Comparison of ENCODE assay signal across 8 mouse cellular contexts in the genomic region with DNA sequence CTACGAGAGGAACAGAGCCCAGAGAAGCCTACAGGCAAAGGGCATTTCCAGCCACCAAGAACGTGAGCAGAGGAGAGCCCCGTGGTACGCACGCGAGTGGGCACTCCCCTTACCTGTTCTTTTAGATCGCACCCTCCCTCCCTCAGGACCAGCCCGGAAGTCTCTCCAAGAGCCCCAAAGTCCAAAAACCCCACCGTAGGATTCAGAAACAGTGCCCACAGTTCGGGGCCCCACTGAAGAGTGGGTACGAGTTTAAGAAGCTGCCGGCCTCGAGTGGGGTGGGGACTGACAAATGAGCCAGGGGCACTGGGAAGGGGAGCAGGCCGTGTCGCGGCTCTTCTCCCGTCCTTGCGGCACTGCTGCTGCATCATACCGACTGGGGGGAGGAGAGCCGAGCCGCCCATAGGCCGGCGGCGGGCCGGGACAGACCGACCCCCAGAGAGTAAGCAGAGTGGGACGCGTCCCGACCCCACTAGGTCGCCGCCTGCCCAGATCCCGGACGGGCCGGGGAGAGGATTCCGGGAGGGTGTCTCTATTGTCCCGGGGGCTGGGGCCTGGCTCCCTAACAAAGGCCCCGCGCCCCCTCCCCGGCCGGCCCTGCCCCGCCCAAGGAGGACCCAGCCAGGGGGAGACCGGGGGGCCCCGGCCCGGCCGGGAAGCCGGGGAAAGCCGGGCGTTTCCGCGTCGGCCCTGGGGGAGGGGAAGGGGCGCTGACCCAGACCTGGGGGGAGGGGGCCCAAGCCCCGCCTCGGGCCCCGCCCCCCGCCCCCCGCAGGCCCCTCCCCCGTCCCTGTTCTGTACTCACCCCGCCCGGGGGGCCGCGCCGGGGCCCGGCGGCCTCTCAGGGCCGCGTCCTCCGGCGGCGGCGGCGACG. TPM values are rescaled to one million over a fixed set of nuclear protein-coding genes. Genes with fewer than 3 reads are reported as not detected.
DNase-seq lines count a peak whose midpoint lies in the region; ATAC-seq lines count a peak whose summit lies in the region.

No protein-coding gene starts in this region.

- no peaks in the 10 kb centered on the region for H3K27me3 ChIP-seq in erythroblast, embryonic 14.5 days (ENCODE audit: control insufficient read depth)
- no peaks in the 10 kb centered on the region for H3K27me3 ChIP-seq in hindbrain, embryonic 13.5 days
- no peaks in the 10 kb centered on the region for H3K27me3 ChIP-seq in liver, embryonic 13.5 days
- H3K27me3 ChIP-seq in neural tube, embryonic 11.5 days (ENCODE audit: control insufficient read depth, insufficient read depth, low read length) = no peaks in the 10 kb centered on the region

- ATAC-seq in hindbrain, embryonic 13.5 days (ENCODE audit: low FRiP score) = peak; percentile 33
- ATAC-seq in liver, embryonic 13.5 days (ENCODE audit: low read depth) = no peak
- ATAC-seq in neural tube, embryonic 11.5 days (ENCODE audit: insufficient read depth, low FRiP score, low TSS enrichment) = peak; percentile 48; the same call in 1 of the 2 replicates

- H3K9ac ChIP-seq in hindbrain, embryonic 13.5 days = peak overlapping the region; percentile 94
- peak overlapping the region; percentile 93 for H3K9ac ChIP-seq in liver, embryonic 13.5 days
- H3K9ac ChIP-seq in neural tube, embryonic 11.5 days (ENCODE audit: low read length) = peak overlapping the region; percentile 95

- H3K4me1 ChIP-seq in erythroblast, embryonic 14.5 days (ENCODE audit: control insufficient read depth) = peaks cover 50% of the 10 kb centered on the region
- peaks cover 29% of the 10 kb centered on the region for H3K4me1 ChIP-seq in hindbrain, embryonic 13.5 days (replicated peaks)
- peaks cover 47% of the 10 kb centered on the region for H3K4me1 ChIP-seq in liver, embryonic 13.5 days (replicated peaks)
- H3K4me1 ChIP-seq in neural tube, embryonic 11.5 days (ENCODE audit: control insufficient read depth, insufficient read depth, low read length) = peaks cover 9% of the 10 kb centered on the region; the same call in 1 of the 2 replicates

- peak overlapping the region; percentile 84 for H3K4me3 ChIP-seq in erythroblast, embryonic 14.5 days (replicated peaks)
- H3K4me3 ChIP-seq in hindbrain, embryonic 13.5 days = peak overlapping the region; percentile 71
- peak overlapping the region; percentile 88 for H3K4me3 ChIP-seq in liver, embryonic 13.5 days (replicated peaks)
- peak overlapping the region; percentile 93 for H3K4me3 ChIP-seq in neural tube, embryonic 11.5 days (ENCODE audit: low read depth, low read length)

- under 1% methylated on average over 39 of the region's 73 CpGs for WGBS in hindbrain, embryonic 13.5 days
- WGBS in liver, embryonic 13.5 days (ENCODE audit: insufficient replicate concordance) = under 1% methylated on average over 49 of the region's 73 CpGs
- under 1% methylated on average over 41 of the region's 73 CpGs for WGBS in neural tube, embryonic 11.5 days

- H3K4me2 ChIP-seq in hindbrain, embryonic 13.5 days = peak overlapping the region; percentile 93
- peak overlapping the region; percentile 95 for H3K4me2 ChIP-seq in liver, embryonic 13.5 days
- H3K4me2 ChIP-seq in neural tube, embryonic 11.5 days (ENCODE audit: low read depth) = peak overlapping the region; percentile 70

- peak overlapping the region; percentile 98 for H3K27ac ChIP-seq in hindbrain, embryonic 13.5 days
- peak overlapping the region; percentile 96 for H3K27ac ChIP-seq in liver, embryonic 13.5 days
- peak overlapping the region; percentile 99 for H3K27ac ChIP-seq in neural tube, embryonic 11.5 days (ENCODE audit: low read depth, low read length)

- H3K36me3 ChIP-seq in erythroblast, embryonic 14.5 days (ENCODE audit: control insufficient read depth) = peaks cover 46% of the 10 kb centered on the region
- H3K36me3 ChIP-seq in hindbrain, embryonic 13.5 days = peaks cover 36% of the 10 kb centered on the region
- peaks cover 41% of the 10 kb centered on the region for H3K36me3 ChIP-seq in liver, embryonic 13.5 days
- H3K36me3 ChIP-seq in neural tube, embryonic 11.5 days (ENCODE audit: control insufficient read depth, insufficient read depth, low read length) = peaks cover 14% of the 10 kb centered on the region

- DNase-seq in cerebellum, adult 11-12 months = peak; percentile 71
- DNase-seq in cerebellum, adult 9-10 months = no peak
- DNase-seq in adrenal gland, adult 18-20 months (ENCODE audit: low spot score in 2 of 2) = peak; percentile 62
- peak; percentile 38 for DNase-seq in liver, embryonic 13.5 days
- peak; percentile 77 for DNase-seq in neural tube, embryonic 11.5 days (ENCODE audit: low spot score)
- DNase-seq in urinary bladder, postnatal 25 days (ENCODE audit: low spot score) = peak; percentile 58

- H3K9me3 ChIP-seq in erythroblast, embryonic 14.5 days (ENCODE audit: control insufficient read depth, low read length) = peaks cover 2% of the 10 kb centered on the region; the same call in 1 of the 2 replicates
- H3K9me3 ChIP-seq in hindbrain, embryonic 13.5 days = no peaks in the 10 kb centered on the region
- no peaks in the 10 kb centered on the region for H3K9me3 ChIP-seq in liver, embryonic 13.5 days (replicated peaks)
- no peaks in the 10 kb centered on the region for H3K9me3 ChIP-seq in neural tube, embryonic 11.5 days (ENCODE audit: control insufficient read depth, low read length)

RNA-seq across cellular contexts. Expression of a gene that starts 0.6 kb away (rescaled TPM):
- 10 to 100 TPM; 44.3 to 53.4 TPM for total RNA-seq in adrenal gland, adult 18-20 months (2021)
- polyA plus RNA-seq in erythroblast, embryonic 14.5 days (2012) = 4.5 and 6.0 TPM in 2 replicates
- 29.2 and 29.9 TPM in 2 replicates for polyA plus RNA-seq in hindbrain, embryonic 13.5 days (2015; fragmentation: Nextera tagmentation; extraction: Ambion mirVana)
- polyA plus RNA-seq in liver, embryonic 13.5 days (2015; fragmentation: Nextera tagmentation; extraction: Ambion mirVana) = 4.6 and 4.9 TPM in 2 replicates
- 18.8 and 20.0 TPM in 2 replicates for polyA plus RNA-seq in neural tube, embryonic 11.5 days (2014; fragmentation: Nextera tagmentation; extraction: Ambion mirVana)

RNA-seq across cellular contexts. Expression of a gene that starts 11.1 kb away (rescaled TPM):
- total RNA-seq in adrenal gland, adult 18-20 months (2021) = 10 to 100 TPM; 43.3 to 55.3 TPM
- 8.1 and 8.9 TPM in 2 replicates for polyA plus RNA-seq in erythroblast, embryonic 14.5 days (2012)
- polyA plus RNA-seq in hindbrain, embryonic 13.5 days (2015; fragmentation: Nextera tagmentation; extraction: Ambion mirVana) = 81.3 and 82.8 TPM in 2 replicates
- 22.8 and 24.9 TPM in 2 replicates for polyA plus RNA-seq in liver, embryonic 13.5 days (2015; fragmentation: Nextera tagmentation; extraction: Ambion mirVana)
- 61.7 and 64.5 TPM in 2 replicates for polyA plus RNA-seq in neural tube, embryonic 11.5 days (2014; fragmentation: Nextera tagmentation; extraction: Ambion mirVana)

RNA-seq across cellular contexts. Expression of a gene that starts 23.7 kb away (rescaled TPM):
- total RNA-seq in adrenal gland, adult 18-20 months (2021) = 100 to 1,000 TPM in 1 of 2 experiments, 10 to 100 TPM in 1; 93.7 to 117 TPM
- 10.3 and 12.3 TPM in 2 replicates for polyA plus RNA-seq in erythroblast, embryonic 14.5 days (2012)
- 77.1 and 82.7 TPM in 2 replicates for polyA plus RNA-seq in hindbrain, embryonic 13.5 days (2015; fragmentation: Nextera tagmentation; extraction: Ambion mirVana)
- 70.0 and 81.5 TPM in 2 replicates for polyA plus RNA-seq in liver, embryonic 13.5 days (2015; fragmentation: Nextera tagmentation; extraction: Ambion mirVana)
- polyA plus RNA-seq in neural tube, embryonic 11.5 days (2014; fragmentation: Nextera tagmentation; extraction: Ambion mirVana) = 86.0 and 93.2 TPM in 2 replicates

RNA-seq across cellular contexts. Expression of a gene that starts 27.3 kb away (rescaled TPM):
- total RNA-seq in adrenal gland, adult 18-20 months (2021) = under 1 TPM; 0.30 to 0.61 TPM
- 0.01 and 0.02 TPM in 2 replicates for polyA plus RNA-seq in erythroblast, embryonic 14.5 days (2012)
- not detected in 2 replicates for polyA plus RNA-seq in hindbrain, embryonic 13.5 days (2015; fragmentation: Nextera tagmentation; extraction: Ambion mirVana)
- 0.06 and 0.08 TPM in 2 replicates for polyA plus RNA-seq in liver, embryonic 13.5 days (2015; fragmentation: Nextera tagmentation; extraction: Ambion mirVana)
- polyA plus RNA-seq in neural tube, embryonic 11.5 days (2014; fragmentation: Nextera tagmentation; extraction: Ambion mirVana) = not detected in 2 replicates

RNA-seq across cellular contexts. Expression of a gene that starts 47.2 kb away (rescaled TPM):
- total RNA-seq in adrenal gland, adult 18-20 months (2021) = under 1 TPM in 1 of 2 experiments, not detected in 1; 0.46 TPM
- 0.50 and 1.6 TPM in 2 replicates for polyA plus RNA-seq in erythroblast, embryonic 14.5 days (2012)
- 3.8 TPM in 2 replicates for polyA plus RNA-seq in hindbrain, embryonic 13.5 days (2015; fragmentation: Nextera tagmentation; extraction: Ambion mirVana)
- 14.6 and 16.4 TPM in 2 replicates for polyA plus RNA-seq in liver, embryonic 13.5 days (2015; fragmentation: Nextera tagmentation; extraction: Ambion mirVana)
- 17.9 and 18.6 TPM in 2 replicates for polyA plus RNA-seq in neural tube, embryonic 11.5 days (2014; fragmentation: Nextera tagmentation; extraction: Ambion mirVana)
